Mouse (Mus musculus) right cerebral cortex, postnatal 4 days (tissue): ENCODE results near the gene Cfdp1.

ENCODE experiments used
- DNase-seq: peaks from one replicate; pipeline ENCODE4 v3.0.0-alpha.2; 2022

Gene Cfdp1

DNA sequence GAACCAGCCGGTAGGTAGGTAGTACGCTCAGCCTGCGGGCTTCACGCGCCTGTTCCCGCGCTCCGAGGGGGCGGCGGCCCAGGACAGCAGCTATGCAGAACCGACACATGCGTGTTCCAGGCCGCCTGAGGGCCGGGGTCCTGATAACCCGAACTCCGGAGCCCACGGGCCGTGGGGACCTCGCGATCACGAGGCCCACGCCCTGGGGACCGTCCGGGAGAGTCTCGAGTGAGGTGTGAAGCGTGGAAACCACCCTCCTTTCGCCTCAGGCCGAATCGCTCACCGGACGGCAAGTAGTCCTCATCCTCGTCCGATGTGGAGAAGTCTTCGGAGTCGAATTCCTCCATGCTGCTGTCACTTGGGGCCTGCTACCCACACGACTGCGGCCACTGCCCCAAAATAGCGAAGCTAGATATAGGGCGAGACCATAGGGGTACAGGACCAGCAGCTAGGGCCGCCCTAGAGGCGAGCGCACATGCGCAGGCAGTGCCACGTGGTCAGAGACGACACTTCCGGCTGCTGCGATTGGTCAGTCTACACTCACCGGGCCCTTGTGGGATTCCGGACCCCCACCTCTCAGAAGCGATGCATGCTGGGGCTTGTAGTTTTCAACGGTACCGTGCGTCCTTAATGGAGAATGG, at the start of gene Cfdp1:
TSS of gene Cfdp1 (minus strand) at position 431 of the 641 bp plus-strand sequence.
- peak; percentile 90 for DNase-seq

DNA sequence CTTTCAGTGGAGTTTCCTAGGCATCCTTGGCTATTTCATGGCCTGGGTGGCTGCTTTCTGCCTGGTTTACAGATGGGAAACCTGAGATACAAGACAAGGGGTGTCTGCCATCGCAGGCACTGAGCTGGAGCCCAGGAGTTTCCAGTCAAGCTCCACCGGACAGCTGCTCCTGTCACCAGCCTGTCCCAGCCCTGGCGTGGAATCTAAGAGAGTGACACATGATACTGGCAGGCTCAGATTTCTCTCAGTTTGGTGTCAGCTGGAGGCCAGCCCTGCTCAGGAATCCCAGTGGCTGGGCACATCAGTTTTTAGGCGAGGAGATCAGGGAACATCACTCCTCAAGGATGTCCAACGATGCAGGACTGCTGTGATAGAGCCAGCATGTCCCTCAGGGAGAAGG, 48.0 kb upstream of the Cfdp1 start:
- no peak for DNase-seq

DNA sequence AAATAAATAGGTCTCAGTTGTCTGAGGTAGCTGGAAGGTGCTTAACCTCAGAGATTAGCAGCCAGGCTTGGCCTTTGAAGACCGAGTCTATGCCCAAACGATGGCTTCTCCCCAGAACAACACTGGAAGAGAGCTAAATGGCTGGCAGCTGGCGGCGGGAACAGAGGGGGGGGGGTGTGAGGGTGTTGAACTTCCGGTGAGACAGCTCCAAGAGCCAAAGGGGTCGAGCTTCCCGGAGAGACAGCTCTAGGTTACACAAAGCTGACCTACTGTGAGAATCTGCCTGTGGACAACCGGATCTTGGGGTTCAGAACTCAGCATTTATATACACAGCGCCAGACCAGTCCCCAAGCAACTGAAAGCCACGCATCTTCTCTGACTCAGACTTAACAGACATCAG, 44.5 kb upstream of the Cfdp1 start:
- DNase-seq, result no peak

DNA sequence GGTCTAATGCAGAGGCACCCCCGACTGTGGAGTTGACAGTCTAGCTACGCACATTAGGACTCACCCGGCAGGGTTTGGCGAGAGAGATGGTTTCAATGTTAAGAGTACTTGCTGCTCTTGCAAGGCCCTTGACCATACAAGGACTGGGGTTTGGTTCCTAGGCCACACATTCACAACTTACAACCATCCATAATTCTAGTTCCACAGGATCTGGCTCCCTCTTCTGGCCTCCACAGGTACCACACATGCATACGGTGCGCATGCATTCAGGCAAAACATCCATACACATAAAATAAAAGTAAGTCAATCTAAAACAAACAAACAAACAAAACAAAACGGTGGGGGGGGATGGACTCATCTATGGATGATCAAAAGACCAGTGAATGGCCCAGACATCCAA, 40.9 kb upstream of the Cfdp1 start:
- no peak for DNase-seq

DNA sequence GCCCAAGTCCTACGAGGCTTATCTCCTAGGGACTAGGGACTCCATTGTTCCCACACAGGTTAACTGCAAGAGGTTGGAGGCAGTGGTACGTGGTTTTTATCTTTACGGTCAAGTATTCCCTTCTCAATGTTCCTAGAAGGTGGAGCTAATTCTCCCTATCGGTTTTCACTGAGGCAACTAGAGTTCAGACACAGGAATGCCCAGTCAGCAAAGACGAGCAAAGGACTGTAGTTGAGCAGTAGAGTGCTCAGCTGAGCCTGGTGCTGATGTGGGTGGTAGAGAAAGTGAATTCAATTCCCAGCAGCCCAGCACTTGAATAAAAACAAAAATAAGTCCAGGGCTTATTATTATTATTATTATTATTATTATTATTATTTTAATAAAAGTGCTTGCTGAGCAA, 38.5 kb upstream of the Cfdp1 start:
- DNase-seq, result no peak

DNA sequence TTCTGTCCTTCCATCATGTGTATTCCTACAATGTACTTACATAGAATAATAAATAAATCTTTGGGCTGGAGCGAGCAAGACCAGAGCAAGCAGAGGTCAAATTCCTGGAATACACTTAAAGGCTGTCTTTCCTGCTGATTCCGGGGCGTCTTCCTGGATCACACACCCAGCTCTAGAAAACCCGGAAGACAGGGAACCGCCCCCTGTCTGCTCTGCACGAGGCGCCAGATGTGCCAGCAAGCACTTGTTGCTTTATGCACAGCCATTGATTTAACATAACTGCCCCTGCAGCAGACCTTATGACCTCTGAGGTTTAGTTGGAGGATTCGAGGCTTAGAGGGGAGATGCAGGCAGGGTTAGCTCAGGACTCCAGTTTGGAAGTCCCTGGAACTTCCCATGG, 37.9 kb upstream of the Cfdp1 start:
- DNase-seq, result no peak

DNA sequence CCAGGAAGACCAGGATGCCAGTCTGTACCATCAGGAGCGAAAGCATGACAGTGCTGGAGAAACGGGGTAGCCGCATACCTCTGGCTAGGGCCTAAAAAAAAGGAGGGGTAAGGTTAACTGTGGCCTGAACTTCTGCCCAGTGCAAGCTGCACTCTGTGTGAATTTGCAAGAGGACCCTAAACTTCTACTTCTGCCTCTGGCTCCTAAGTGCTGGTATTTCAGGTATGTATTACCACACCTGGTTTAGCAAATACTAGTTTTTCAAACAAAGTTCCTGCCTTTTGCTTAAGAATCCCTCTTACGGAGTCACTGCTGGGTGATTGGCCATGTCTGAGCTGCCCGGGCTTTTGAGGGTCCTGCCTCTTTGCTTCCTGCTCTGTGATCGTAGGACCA, 36.8 kb upstream of the Cfdp1 start:
- DNase-seq, result no peak

DNA sequence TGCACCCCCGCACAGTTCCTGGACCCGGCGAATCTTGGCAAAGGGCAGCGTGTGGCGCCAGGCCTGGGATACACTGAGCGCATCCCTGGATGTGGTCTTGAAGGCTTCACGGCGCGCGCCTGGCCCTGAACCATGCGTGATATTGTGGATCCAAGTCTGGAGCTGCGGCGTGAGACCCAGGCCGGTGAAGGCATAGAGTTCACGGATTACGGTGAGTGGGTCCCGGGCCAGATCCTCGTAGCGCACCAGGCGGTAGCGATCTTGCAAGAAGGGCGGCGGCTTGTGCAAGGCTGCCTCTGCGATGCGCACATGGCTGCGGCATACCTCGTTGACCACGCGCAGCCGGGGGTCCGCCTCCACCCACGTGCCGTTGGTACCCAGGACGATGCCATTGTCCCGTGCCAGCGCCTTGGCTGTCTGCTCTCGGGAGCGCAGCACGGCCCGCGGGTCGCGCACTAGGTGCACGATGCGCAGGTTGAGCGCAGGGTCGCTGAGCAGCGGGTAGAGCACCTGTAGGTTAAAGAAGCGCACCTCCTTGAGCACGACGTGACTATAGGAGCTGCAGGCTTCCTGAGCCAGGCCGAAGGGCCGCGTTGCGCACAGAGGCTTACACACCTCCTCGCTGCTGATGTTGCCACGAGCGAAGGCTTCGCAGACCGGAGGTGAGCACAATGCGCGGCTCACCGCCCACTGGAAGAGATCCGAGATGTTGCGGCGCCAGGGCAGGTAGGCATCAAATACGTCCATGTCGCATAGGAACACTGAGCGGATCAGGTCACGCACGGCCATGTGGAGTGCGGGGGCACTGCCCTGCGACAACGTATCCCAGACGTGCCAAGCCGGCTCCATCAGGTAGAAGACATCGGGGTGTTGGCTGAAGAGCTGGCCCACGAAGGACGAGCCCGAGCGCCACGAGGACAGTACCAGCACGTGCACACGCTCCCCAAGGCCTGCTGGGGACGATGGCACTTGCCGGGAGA, 36.1 kb upstream of the Cfdp1 start:
- peak; percentile 34 for DNase-seq

DNA sequence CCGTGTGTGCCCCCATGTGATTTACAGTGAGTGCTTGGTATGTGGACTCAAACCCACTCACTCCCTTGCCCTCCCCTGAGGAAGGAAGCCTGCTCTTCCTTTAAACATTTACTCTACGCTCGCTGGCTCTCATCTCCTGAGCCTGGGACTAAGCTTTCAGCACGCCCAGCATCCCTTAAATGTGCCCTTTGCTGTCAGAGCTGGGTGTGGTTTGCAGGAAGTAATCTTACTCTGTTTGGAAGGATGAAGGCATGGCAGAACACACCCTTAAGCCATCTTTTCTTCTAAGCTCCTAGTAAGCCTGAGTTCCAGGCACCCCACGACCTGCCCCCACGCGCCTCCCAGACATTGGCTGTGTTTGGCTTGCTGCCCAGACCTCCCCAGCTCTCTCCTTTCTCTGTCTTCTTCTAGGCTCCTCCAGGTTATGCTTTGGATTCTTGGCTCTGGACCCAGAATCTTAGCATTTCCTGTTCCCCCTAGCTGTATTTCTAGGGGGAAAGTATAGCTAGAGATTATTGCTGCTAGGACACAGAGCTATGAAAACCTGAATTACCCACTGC, 34.1 kb upstream of the Cfdp1 start:
- no peak for DNase-seq

DNA sequence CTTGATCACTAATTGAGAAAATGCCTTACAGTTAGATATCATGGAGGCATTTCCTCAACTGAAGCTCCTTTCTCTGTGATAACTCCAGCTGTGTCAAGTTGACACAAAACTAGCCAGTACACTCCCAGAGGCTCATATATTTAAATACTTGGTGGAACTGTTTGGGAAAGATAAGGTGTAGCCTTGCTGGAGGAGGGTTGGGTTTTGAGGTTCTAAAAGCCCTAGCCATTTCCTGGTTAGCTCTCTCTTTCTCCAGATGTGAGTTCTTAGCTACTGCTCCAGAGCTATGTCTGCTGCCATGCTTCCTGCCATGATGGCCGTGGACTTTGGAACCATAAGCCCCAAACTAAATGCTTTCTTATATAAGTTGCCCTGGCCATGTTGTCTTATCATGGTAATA, 33.4 kb upstream of the Cfdp1 start:
- no peak for DNase-seq

DNA sequence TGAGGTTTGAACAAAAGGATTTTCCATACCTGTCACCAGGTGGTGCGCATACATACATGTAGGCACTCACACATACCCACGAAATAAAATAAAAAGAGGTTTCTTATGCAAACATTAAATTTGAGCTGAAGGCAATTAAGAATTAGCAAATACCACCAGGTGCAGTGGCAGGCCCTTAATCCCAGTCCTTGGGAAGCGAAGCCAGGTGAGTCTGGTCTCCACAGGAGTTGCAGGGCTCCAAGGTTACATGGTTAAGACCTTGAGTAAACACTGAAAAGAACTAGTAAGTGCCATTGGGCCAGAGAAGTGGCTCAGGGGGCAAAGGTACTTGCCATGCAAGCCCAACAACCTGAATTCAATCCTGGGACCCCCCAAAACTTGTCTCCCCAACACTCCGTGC, 29.5 kb upstream of the Cfdp1 start:
- no peak for DNase-seq

DNA sequence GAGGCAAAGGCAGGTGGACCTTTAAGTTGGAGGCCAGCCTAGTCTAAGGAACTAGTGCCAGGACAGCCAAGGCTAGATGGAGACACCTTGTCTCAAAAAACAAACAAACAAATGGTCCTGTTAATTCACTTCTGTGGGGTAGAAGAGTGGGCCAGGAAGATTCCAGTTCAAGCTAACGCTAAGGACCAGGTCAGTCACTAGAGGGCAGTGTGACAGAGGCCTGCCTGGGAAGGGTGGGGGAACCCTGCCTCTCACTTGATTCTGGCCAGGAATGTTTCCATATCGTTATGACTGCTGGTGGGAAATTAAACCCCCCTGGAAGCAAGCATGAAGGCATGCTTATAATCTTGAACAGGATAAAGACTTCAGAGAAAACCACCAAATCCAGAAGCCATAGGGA, 27.5 kb upstream of the Cfdp1 start:
- peak; percentile 25 for DNase-seq

DNA sequence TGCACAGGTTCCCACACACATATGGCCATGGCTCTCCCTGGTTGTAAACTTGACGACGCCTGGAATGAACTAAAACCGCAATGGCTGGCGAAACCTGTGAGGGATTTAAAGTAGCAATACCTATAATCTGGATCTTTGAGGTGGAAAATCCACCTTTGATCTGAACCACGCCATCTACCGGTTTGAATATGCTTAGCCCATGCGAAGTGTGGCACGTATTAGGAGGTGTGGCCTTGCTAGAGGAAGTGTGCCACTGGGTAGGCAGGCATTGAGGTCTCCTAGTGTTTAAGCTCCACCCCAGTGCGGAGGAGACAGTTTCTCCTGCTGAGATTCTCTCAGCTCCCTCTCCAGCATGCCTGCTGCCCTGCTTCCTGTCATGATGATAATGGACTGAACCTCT, 23.6 kb upstream of the Cfdp1 start:
- DNase-seq, result no peak

DNA sequence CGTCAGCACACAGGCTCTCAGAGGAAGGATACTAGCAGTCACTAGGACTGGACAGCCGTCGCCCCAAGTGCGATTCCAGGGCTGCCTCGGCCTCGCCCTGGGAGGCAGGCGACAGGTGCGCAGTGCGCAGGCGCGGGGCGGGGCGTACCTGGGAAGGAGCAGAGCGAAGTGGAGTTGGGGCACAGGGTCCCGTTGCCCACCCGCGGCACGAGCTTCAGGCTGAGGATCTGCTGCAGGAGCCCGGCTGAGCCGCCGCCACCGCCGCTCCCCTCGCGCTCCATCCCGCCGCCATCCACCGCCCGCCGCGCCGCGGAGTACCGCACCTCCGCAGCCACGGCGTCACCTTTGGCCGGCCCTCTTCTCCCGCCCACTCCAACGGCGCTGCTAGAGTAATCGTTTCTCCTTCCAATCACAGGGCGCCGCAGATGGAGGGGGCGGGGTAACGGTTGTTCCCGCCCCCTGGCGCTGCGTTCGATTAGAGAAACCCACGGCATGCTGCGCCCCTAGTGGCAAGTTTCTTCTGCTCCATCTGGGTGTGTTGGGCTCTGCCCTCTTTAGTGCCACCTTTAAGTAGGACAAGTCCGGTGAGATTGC, 22.4 kb upstream of the Cfdp1 start, which contains the start of gene Tmem170:
TSS of gene Tmem170 (minus strand) at position 396 of the 594 bp plus-strand sequence.
- DNase-seq, result peak; percentile 98

DNA sequence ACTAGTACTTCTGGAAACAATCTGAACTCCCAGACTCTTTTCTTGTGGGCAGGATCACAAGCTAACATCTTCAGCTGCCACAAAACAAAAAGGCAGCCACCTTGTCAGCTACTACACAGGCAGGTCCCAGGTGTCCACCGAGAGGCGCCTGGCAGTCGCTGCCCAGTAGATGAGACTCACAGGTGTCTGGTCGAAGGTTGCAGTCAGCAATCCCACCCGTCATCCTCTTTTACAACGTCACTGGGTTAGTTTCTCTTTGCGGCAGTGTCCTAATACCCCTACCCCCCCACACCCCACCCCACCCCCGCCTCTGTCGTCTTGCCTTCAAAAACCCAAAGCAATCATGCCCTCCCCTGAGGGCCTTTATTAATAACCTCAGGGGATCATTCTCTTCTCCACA, 21.7 kb upstream of the Cfdp1 start:
- DNase-seq, result no peak

DNA sequence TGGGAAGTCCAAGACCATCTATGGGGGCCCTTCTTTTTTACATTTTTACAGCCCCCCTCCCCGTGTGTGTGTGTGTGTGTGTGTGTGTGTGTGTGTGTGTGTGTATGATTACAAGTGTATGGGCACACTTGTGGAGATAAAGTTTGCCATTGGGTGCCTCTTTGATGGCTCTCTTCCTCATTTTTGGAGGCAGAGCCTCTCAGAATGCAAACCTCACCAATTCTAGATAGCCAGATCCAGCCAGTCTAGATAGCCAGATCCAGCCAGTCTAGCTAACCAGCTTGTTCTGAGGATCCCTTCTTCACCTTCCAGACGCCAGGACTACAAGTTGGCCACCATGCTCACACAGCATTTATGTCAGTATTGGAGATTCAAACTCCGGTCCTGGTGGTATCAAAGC, 17.2 kb upstream of the Cfdp1 start:
- no peak for DNase-seq

DNA sequence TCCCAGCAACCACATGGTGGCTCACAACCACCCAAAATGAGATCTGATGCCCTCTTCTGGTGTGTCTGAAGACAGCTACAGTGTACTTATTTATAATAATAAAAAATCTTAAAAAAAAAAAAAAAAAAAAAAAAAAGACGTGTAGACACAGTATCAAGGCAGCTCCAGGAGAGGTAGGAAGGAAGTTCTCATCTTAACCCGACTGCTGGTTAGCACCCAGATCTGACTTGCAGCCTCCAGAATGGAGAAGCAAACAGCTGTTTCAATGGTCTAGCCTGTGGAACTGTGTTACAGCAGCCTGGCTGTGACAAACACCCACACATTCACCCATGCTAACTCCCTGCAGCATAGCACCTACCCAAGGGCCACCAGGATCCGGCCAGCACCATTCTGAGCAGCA, 16.3 kb upstream of the Cfdp1 start:
- DNase-seq, result no peak

DNA sequence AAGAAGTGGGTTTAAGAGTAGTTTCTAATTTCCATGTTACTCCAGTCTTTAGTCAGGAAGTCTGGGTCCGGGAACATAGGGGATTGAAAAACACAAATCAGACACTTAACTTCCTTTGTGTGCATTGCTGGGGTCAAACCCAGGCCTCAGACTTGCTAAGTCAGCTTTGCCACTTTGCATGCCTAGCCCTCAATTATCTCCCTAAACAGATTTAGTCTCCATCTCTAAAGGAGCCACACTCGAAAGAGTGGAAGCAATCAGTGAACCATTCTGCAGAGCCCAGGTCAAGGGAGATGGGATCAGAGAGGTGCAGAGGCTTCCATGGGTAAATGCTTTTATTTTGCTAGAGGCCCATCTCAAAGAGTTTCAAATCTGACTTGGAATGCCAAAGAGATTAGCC, 14.6 kb upstream of the Cfdp1 start:
- no peak for DNase-seq

DNA sequence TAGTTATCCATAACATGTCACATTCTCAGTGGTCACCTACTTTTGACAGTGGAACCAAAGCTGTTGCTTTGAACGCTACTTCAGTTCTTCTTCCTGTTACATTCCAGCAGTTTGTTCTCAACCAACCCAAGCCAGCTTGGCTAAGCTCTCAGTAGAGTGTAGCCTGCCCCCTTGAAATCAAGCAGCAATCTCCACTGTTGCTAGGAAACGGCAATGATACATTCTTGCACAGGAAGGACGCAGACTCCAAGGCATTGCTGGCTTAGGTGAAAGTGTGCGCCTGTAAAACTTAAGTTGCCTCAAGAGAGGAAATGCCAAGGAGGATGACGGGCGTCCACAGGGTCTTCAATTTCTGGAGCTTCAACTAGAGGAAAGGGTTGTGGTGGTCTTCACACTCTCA, 11.8 kb upstream of the Cfdp1 start:
- no peak for DNase-seq

DNA sequence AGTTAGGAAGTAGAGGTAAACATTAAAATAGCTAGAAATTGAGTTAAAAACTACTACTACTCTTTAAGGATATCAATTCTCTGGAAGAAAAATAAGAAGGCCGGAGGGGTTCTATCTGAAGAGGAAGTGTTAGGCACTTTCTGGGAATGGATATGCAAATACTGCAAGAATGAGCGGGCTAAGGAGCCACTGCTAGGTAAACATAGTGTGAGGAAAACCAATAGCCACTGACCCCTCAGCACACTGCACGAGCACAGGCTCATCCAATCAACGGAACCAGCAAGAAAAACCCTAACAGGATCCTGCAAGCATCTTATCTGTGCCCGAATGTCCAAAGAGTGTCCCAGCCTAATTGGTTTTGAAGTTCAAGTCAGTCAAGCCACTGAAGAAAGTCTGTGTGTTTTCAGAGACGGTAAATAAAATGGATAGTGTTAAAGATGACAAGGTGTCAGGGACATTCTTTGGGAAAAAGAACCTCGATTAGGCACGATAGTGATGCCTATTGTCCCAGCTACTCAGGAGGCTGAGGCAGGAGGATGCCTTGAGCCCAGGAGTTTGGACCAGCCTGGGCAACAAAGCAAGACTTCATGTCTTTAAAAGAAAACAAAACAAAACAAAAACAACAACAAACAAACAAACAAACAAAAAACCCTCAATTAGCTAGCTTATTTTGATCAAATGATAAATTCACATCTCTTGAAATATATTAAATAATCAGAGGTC, 11.2 kb upstream of the Cfdp1 start:
- DNase-seq, result no peak

DNA sequence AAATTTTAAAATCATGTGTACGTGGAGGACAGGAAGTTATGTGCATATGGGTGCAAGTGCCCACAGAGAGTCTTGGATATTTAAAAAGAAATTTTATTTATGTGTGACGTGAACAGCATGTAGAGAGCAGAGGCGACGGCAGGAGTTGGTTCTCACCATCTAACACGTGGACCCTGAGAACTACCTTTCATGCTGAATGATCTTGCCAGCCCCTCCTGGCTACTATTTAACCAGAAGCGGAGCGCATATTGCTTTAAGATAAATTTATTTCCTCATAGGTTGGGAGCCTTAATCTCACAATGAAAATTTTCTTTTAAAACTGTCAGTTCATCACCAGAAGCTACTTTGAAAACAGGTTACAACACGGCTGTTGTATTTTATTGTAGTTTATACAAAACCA, 10.6 kb upstream of the Cfdp1 start:
- DNase-seq, result no peak

DNA sequence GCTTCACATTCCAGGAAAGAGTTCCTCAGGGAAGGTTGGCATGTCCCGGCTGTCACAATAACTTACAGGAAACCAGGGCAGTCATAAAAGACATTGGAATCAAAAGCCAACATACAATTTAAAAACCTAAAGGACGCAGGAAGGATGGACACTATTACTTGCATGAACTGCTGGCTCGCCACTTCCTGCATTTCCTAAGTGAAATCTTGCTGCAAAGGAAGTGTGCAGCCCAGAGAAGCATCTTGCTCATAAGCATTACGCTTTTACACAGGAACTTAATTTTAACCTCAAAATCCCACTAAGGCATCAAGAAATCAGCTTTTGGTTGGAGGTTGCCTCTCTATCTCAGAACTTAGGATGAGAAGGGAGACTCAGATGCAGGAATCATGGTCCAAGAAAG, 9.2 kb upstream of the Cfdp1 start:
- DNase-seq, result no peak

DNA sequence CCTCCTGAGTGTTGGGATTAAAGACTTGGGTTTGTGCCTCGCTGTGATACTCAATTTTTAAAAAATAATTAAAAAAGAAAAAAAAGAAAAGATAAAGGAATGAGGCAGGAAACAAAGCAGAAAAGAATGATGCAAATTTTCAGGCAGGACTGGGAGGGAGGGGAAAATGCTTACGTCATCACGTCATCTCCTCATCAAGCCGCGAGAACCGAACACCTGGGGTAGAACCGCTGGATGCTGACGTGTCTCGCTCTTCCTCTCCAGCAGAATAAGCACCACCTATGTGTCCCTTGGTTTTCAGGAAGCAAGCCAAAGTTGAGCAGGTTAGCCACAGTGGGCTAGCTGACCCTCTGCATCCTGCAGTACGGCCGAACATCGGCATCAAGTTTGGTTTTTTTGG, 1.9 kb upstream of the Cfdp1 start:
- no peak for DNase-seq
